Mouse (Mus musculus) bone marrow macrophage, adult 2 months (primary cell): Measurements from ENCODE around the gene Arhgef28. TPM values are rescaled to one million over a fixed set of nuclear protein-coding genes. Genes with fewer than 3 reads are reported as not detected.
"Not testable (repeated sequence)": the region's sequence is repeated elsewhere in the genome, so short reads cannot be mapped to it uniquely, and the experiment has no call there.

ENCODE experiments used
- H3K27ac ChIP-seq: 2 replicates; pipeline ENCODE4 v1.5.1; 2012; ENCODE audit warnings: low read depth, low read length; ENCODE audit not compliant: insufficient read depth
- H3K4me1 ChIP-seq: 2 replicates; pipeline ENCODE4 v1.6.1; 2012; ENCODE audit warnings: low read length; ENCODE audit not compliant: control insufficient read depth, insufficient read depth
- H3K4me3 ChIP-seq: 2 replicates; pipeline ENCODE4 v1.5.1; 2012; ENCODE audit warnings: mild to moderate bottlenecking, low read length, moderate library complexity; ENCODE audit not compliant: insufficient read depth
- CTCF ChIP-seq: IDR thresholded peaks from 2 replicates; pipeline ENCODE4 v1.5.1; 2012; ENCODE audit warnings: low read depth, mild to moderate bottlenecking, low read length, moderate library complexity
- POLR2A ChIP-seq: IDR thresholded peaks from 2 replicates; pipeline ENCODE4 v1.6.1; 2012; ENCODE audit warnings: mild to moderate bottlenecking, low read depth, low read length, borderline replicate concordance
- polyA plus RNA-seq: library from polyadenylated mRNA; stranded (reverse); fragments of >200 nt; gene quantifications from 2 replicates; pipeline ENCODE4 v1.2.4, GENCODE M21; 2012; ENCODE audit not compliant: missing spikeins, insufficient read depth, insufficient read length

Gene Arhgef28
- polyA plus RNA-seq, 1 experiment, result not detected

DNA sequence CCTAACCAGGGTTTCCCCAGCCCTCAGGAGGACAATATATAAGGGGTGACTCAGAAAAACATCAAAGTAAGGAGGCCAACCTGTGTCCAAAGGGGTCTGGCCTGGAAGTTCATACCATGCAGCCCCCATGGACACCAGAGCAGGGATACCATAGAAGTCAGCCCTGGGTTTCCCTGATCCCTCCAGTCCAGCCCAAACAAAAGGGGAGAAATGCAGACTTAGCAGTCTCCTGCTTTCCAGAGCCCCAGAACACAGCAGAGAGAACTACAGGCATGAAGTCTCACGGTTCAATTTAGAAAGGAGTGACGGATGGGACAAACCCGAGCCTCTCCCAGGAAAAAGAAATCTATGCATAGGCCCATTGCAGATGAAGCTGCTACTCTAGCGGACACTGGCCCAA is 91.2 kb downstream of the Arhgef28 start:
- H3K27ac ChIP-seq, result no peak overlapping the region
- H3K4me3 ChIP-seq, result no peak overlapping the region
- TF ChIP-seq CTCF (no peak), POLR2A (no peak)
- H3K4me1 ChIP-seq, result no peaks in the 10 kb centered on the region

DNA sequence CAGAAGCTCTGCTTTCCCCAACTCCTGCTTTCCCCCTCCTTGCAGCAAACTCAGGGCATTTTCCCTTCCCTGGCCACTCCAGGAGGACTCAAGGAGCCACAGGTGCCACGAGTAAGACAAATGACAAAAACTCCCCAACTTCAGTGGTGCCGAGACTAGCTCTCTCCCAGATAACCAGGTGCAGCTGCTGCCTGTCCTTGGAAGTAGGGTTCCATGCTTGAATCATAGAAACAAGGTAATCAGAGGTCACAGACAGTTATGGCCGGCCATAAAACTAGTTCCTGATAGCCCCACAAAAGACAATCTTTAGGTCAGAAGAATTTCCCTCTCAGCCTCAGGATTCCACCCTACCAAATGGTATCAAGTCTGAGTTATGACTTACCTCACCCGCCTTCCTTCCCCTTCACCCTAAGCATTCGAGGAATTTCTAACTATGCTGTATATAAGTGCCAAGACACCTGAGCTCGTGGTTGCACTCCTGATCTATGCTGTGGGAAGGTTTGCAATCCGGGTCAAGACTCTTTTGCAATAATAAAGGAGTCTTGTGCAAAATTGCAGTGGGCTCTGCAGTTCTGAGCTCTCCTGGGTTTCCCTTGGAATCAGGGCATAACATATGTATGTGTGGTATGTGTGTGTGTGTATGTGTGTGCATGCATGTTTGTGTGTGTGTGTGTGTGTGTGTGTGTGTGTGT is 93.3 kb downstream of the Arhgef28 start:
- Histone ChIP-seq H3K4me1 (no peaks in the 10 kb centered on the region), H3K4me3 (no peak overlapping the region), H3K27ac (no peak overlapping the region)
- TF ChIP-seq POLR2A (no peak), CTCF (no peak)

DNA sequence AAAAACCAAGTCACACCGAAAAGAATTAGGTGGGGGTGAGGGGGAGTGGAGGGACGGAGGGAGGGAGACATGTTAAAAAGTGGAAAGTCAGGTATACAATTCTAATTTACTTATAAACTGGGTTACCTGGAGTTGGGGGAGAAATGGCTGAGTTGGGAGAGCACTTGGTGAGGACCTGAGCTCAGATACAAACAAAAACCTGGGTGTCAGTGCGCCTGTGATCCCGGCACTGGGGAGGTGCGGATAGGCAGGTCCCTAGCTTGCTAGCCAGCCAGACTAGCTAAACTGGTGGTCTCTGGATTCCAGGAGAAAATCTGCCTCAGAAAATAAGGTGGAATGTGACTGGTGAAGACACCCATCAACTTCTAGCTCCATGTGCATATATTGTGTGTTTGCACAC is 94.7 kb downstream of the Arhgef28 start:
- Histone ChIP-seq H3K4me1 (no peaks in the 10 kb centered on the region), H3K4me3 (no peak overlapping the region), H3K27ac (no peak overlapping the region)
- TF ChIP-seq CTCF (no peak), POLR2A (no peak)

DNA sequence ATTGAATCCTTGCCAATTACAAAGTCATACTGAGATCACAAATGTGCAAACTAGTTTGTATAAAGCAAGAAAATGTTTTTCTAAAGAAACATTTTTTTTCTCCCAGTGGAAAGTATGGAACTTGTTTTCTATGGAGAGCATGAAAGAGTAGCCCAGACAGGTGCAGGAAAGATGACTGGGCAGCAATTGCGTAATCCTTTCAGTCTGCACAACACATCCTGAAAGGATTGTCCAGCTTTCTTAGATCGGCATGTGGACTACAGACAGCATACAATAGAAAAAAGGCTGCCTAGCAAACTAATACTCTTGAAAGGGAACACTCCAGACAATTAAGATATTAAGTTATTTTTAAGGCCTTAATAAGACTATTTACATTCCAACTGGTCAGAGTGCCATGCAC is 95.2 kb downstream of the Arhgef28 start:
- Histone ChIP-seq H3K27ac (no peak overlapping the region), H3K4me3 (no peak overlapping the region), H3K4me1 (no peaks in the 10 kb centered on the region)
- TF ChIP-seq CTCF (no peak), POLR2A (no peak)

DNA sequence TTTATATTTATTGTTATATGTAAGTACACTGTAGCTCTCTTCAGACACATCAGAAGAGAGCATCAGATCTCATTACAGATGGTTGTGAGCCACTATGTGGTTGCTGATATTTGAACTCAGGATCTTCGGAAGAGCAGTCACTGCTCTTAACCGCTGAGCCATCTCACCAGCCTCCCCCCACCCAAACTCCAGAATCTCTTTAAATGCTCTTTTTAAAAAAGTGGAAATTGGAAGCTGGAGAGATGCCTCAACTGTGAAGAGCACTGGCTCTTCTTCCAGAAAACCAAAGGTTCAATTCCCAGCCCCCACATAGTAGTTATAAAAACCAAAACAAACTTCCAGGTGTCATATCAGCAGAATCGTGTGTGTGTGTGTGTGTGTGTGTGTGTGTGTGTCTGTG is 97.8 kb downstream of the Arhgef28 start:
- not testable (repeated sequence) for H3K4me3 ChIP-seq

DNA sequence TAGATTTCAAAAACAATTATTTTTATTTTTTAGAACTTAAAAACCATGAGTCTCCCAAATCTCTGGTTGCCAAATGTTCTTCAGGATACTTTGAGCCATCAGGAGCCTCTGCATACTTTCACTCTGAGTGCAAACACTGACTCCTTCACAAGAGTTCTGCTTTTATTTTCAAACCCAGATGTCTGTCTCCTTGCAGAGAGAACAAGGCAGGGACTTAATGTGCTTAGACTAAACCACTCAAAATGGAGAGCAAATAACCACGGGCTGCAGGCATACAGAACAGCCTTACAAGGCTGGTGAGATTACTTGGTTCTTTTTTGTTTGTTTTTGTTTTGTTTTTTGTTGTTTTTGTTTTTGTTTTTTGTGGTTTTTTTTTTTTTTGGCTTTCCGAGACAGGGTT is 98.6 kb downstream of the Arhgef28 start:
- H3K4me3 ChIP-seq, result no peak overlapping the region
- H3K27ac ChIP-seq, result no peak overlapping the region
- H3K4me1 ChIP-seq, result no peaks in the 10 kb centered on the region
- TF ChIP-seq POLR2A, result no peak
- TF ChIP-seq CTCF, result no peak

More for the DNA sequence above, 97.8 kb downstream of the Arhgef28 start:
- H3K27ac ChIP-seq, H3K4me1 ChIP-seq: not testable (repeated sequence)

DNA sequence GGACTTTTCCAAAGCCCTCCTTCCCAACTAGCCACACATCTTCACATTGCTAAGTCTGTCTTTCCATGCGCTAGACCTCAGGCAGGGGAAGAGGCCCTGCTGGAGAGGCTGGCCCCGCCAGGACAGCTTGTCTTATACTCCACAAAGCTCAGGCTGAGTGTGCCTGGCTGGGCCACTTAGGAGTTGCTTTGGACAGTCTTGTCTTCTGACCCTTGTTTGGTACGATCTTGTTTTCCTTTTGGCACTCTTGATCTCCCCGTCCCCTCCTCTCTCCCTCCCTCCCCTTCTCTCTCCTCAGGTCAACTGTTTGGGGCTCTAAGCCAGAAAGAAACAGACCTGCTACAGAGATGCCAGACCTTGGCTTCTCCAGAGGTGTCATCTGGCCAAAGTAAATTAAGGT is 110.3 kb downstream of the Arhgef28 start:
- Histone ChIP-seq H3K27ac (no peak overlapping the region), H3K4me3 (no peak overlapping the region), H3K4me1 (no peaks in the 10 kb centered on the region)
- TF ChIP-seq CTCF (no peak), POLR2A (no peak)

DNA sequence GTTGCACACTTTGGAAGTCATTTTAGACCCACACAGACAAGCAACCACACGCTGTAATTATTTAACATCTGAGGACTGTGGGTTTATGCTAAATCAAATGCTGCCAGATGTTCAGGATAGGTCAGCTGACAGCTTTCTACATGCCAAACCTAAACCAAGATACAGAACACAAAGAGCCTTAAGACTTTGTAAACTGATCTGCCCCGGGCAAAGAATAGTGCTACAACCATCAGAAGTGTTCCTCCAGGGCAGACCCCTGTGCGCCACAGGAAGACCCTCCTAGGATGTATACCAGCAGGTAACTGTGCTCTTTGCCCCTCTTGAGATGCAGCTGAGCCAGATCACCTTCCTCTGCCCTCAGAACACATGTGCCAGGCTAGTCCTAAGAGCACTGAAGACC is 111.9 kb downstream of the Arhgef28 start:
- TF ChIP-seq CTCF (no peak), POLR2A (no peak)
- Histone ChIP-seq H3K4me3 (no peak overlapping the region), H3K27ac (no peak overlapping the region), H3K4me1 (no peaks in the 10 kb centered on the region)

DNA sequence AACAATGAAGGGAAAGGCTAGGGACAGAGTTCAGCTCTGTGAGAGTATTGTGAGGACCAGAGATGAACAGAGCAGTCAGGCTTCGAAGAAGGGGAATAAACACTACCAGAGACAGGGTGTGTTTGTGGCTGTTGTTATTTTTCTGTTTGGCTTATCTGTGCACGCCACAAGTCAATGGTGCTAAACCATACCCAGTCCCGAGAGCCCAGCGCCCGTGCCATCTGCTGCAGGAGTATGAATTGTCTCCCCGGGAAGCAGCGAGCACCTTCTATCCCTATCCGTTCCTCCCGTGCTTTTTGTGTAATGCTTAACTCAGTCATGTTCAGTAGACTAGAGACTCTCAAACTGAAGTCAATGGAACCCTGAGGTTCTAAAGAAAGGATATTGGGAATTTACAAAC is 112.8 kb downstream of the Arhgef28 start:
- no peak overlapping the region for H3K27ac ChIP-seq
- no peak for TF ChIP-seq POLR2A
- no peak for TF ChIP-seq CTCF
- no peak overlapping the region for H3K4me3 ChIP-seq
- no peaks in the 10 kb centered on the region for H3K4me1 ChIP-seq

DNA sequence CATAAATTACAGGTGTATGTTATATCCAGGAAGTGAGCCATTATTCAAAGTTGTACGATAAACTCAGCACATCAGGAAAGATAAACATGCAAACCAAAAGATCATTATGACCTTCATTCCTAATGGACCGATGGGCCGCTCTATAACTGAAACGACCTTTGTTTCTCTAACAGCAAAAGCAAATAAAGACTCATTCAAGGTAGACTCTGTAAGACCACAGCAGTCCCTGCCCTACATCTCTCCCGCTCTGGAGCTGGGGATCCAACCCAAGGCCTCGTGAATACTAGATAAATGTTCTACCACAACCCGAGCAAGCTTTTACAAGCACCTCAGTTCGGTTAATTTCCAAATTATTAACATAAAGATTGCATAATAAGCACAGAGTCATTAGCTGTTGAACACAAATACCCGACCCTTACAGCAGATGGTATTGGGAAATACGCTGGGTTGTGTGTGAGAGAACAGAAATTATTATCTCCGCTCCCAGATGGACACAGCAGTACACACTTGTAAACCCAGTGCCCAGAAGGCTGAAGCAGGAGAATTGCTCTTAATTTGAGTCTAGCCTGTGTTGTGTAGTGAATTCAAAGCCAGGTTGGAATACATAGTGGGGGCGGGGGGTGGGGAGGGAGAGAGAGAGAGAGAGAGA is 113.8 kb downstream of the Arhgef28 start:
- Histone ChIP-seq H3K27ac (no peak overlapping the region), H3K4me3 (no peak overlapping the region), H3K4me1 (no peaks in the 10 kb centered on the region)
- no peak for TF ChIP-seq CTCF
- TF ChIP-seq POLR2A, result no peak

DNA sequence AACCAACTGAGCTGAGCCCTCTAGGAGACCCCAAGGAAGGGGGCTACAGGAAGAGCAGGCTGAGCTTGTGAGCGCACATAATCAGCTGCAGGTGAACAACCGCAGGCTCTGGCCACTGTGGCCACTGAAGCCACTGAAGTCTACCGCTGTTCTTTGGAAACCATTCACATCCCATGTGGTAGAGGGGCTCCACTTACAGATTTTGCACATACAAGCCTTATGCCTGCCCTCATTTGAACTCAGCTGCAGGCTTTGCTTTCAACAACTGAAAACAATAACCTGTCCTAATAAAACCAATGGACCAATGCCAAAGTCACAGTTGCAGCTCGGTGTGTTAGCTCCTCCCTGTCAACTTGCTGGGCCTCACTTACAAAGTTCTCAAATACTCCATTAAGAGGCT is 126.6 kb downstream of the Arhgef28 start:
- no peaks in the 10 kb centered on the region for H3K4me1 ChIP-seq
- TF ChIP-seq POLR2A (no peak), CTCF (no peak)
- no peak overlapping the region for H3K27ac ChIP-seq
- no peak overlapping the region for H3K4me3 ChIP-seq
